Mouse (Mus musculus) cerebellum, adult (tissue): Measurements from ENCODE around the gene Tmem254b.
"Not testable (repeated sequence)": the region's sequence is repeated elsewhere in the genome, so short reads cannot be mapped to it uniquely, and the experiment has no call there.

Source experiments
- ATAC-seq: cut with Nextera tagmentation; 2 replicates; pipeline ENCODE4 v1.9.2; 2017; ENCODE audit warnings: mild to moderate bottlenecking, moderate library complexity, mixed read lengths; ENCODE audit not compliant: insufficient number of reproducible peaks, low FRiP score, low TSS enrichment

The Tmem254b gene

DNA sequence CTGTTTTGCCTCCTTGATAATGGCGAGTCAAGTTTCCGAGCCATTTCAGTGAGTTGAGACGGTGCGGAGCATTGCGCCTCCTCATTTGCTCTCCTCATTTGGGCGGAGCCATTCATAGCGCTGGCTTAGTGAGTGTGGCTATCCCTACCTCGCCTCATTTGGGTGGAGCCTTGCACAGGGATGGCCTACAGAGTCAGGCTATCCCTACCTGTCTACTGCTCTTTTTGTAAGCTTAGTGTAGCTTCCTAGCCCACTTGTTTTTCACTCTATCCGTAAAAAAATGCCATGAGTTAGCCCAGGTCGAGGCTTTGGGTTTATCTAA lies at the start of gene Tmem254b:
Tmem254b (minus strand) TSS at position 116 of the 322 bp plus-strand sequence.
- peak; percentile 92 for ATAC-seq

- ATAC-seq: not testable (repeated sequence)
Observed at GRCm38 (mm10) chr14:26237183-26237582, 30.3 kb upstream of the Tmem254b start.

GRCm38 (mm10) chr14:26216233-26217000 lies 9.6 kb upstream of the Tmem254b start:
- ATAC-seq: not testable (repeated sequence)

GRCm38 (mm10) chr14:26206197-26206925 lies 480 bp downstream of the Tmem254b start:
- ATAC-seq: peak; percentile 68

DNA sequence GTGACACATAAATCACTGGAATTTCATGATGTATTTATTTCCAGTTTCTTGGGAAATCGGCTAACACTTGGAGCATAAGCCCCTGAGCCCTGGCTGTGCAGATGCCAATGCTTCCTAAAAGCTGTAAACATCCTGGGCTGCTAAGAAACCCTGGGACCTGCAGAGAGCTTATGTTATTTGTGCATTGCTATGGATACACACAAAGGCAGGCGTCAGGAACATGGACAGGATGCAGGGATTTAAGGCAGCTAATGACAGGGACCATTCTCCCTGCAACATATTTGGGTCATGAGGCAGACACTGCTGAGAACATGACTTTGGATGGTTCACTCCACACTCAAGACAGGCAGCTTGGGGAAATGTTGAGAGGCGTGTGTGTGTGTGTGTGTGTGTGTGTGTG lies 9.0 kb downstream of the Tmem254b start:
- ATAC-seq: not testable (repeated sequence)

- not testable (repeated sequence) for ATAC-seq
Observed at GRCm38 (mm10) chr14:26188361-26188760, 18.5 kb downstream of the Tmem254b start.

- ATAC-seq: not testable (repeated sequence)
Observed at GRCm38 (mm10) chr14:26186638-26187037, 20.2 kb downstream of the Tmem254b start.

- not testable (repeated sequence) for ATAC-seq
Observed at GRCm38 (mm10) chr14:26182380-26182779, 24.5 kb downstream of the Tmem254b start, which contains the start of gene Plac9b. Plac9b (minus strand) TSS chr14:26182480.

DNA sequence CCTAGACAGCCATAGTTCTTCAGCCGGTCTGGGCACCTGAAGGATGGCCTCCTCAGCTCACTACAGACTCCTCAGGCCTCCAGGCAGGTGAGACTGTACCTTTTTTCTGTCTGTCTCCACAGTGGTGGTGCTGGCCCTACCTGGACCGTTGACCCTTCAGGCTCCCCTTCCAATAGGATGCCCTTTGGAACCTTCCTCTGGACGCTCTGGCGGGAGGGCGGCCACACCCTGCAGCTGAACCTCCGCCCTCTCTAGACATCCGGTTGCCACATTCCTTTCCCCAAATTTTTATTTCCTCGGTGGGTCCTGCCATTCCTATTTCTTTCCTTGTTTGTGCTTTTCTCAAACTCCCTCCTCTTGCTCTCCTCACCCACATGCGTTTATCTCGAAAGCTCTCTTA lies 25.2 kb downstream of the Tmem254b start:
- ATAC-seq: not testable (repeated sequence)

- not testable (repeated sequence) for ATAC-seq
Observed at GRCm38 (mm10) chr14:26175028-26175427, 31.8 kb downstream of the Tmem254b start.

DNA sequence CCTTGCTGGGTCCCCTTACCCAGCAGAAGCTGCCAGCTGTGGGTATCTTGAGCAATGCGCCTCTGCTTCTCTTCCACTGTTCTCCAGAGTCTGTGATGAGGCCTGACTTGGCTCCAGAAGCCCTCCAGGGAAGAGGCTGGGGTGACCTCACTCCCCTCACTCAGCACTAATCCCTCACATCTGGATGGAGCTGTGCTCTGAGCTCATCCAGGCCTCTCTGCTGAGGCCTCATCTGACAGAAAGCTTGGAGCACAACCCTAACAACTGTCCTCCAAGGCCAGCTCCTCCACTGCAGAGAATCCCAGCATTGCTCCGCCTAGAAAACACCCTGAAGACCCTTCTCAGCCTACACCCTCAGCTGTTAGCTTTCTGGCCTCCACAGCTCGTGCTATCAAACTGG lies 32.9 kb downstream of the Tmem254b start:
- not testable (repeated sequence) for ATAC-seq

DNA sequence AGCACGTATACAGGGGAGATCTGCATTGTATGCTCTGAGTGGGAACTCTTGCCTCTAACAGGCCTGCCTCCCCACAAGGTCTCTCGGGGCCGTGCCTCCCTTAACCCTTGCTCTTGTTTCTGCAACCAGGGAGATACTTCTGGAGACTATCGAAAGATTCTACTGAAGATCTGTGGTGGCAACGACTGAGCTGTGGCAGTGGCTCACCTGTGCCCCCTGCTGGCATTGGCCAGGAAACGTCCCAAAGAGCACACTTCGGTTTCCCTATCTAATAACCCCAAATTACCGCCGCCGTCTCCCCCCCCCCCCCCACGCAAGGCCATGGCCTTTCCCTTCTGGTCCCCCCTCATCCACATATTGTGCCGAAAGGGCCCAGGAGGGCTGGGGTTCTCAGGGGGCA lies 41.6 kb downstream of the Tmem254b start:
- not testable (repeated sequence) for ATAC-seq

GRCm38 (mm10) chr14:26162423-26162822 lies 44.4 kb downstream of the Tmem254b start:
- ATAC-seq: not testable (repeated sequence)

DNA sequence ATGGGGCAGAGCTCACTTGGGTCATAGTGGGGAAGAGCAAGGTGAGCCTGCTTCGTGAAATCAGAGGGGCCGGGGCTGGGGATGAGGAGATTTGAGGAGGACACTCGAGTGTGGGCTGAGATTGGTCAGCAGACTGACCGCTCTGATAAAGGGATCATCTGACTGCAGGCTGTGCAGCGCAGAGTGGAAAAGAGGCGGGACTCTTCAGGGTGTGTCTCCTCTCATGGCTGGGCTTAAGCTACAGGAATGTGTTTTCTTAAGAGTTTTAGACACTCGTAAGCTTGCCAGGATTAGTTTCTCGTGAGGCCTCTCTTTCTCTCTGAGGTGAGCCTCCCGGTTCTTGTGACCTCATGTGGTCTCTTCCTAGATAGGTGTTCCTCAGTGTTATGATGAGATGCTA lies 45.7 kb downstream of the Tmem254b start:
- not testable (repeated sequence) for ATAC-seq

DNA sequence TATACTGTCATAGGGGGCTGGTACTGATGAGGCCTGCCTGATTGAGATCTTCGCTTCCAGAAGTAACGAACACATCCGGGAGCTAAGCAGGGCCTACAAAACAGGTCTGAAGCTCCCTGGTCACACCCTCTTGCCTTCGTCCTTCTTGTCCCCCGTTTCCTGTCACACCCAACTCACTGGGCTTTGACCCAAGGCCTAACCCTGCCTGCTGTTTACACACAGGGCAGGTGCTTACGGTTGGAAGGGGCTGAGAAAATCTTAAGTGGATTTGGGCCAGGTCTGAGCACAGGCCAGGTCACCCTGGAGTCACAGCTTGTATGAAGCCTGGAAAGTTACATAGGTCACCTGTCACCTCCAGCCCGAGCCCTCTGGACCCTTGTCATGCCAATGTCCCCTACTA lies 50.8 kb downstream of the Tmem254b start:
- ATAC-seq: not testable (repeated sequence)
